28 mouse cellular contexts compared by ENCODE assay signal in genomic region chr17:76535772-76536171, GRCm38 (mm10).
A peak's percentile ranks its signal among the peaks of the same experiment; 100 is the strongest.
DNase-seq lines count a peak whose midpoint lies in the region; ATAC-seq lines count a peak whose summit lies in the region.
"Had no signal": no experiment of that assay in that cellular context is flagged by ENCODE, and none has a peak within 500 bp of the region (broad histone marks: within the 10 kb centered on the region; RNA-seq: fewer than 3 reads in every experiment).

No protein-coding gene starts in this region.

- DNase-seq in intestine, embryonic 14.5 days (ENCODE audit: low spot score): no peak
- peak; percentile 25 for DNase-seq in large intestine, adult 2 months (ENCODE audit: low read depth, low spot score)
- DNase-seq in adrenal gland, adult (ENCODE audit: inconsistent age in 2 of 2, low spot score in 1 of 2): no peak
- no peak for DNase-seq in layer of hippocampus, adult 8-10 months (ENCODE audit: low spot score in 2 of 2)
- DNase-seq: adrenal gland, adult 2 months; adrenal gland, postnatal 10 days; adrenal gland, postnatal 25 days; B cell, adult 2 months; cerebellum, adult 11 months; cerebellum, adult 18-20 months; cerebellum, adult 8-10 months; cerebellum, adult 9-11 months; cerebellum, postnatal 14 days; cerebellum, postnatal 36 days; embryo, embryonic 11 days had no signal

- peak; percentile 81 for ATAC-seq in intestine, embryonic 14.5 days (replicated peaks; ENCODE audit: low FRiP score, low TSS enrichment, low read depth)
- peak; percentile 96 for ATAC-seq in intestine, embryonic 16.5 days
- ATAC-seq: activated CD4-positive, CD25-positive, alpha-beta regulatory T cell, adult 4 months; CD4-positive, CD25-positive, alpha-beta regulatory T cell, adult 4 months; forebrain, embryonic 14.5 days; forebrain, embryonic 16.5 days; Patski had no signal

- no peaks in the 10 kb centered on the region for H3K4me1 ChIP-seq in intestine, embryonic 14.5 days (replicated peaks; ENCODE audit: control insufficient read depth, insufficient read depth, low read length)
- H3K4me1 ChIP-seq in intestine, embryonic 16.5 days (ENCODE audit: control insufficient read depth, insufficient read depth, low read length): no peaks in the 10 kb centered on the region
- H3K4me1 ChIP-seq: embryonic facial prominence, embryonic 13.5 days; embryonic facial prominence, embryonic 15.5 days; forebrain, embryonic 10.5 days; forebrain, embryonic 12.5 days had no signal

- H3K4me3 ChIP-seq in intestine, embryonic 14.5 days (ENCODE audit: low read depth, low read length): no peak overlapping the region
- no peak overlapping the region for H3K4me3 ChIP-seq in intestine, embryonic 16.5 days (ENCODE audit: low read length)
- H3K4me3 ChIP-seq: embryonic facial prominence, embryonic 13.5 days; embryonic facial prominence, embryonic 15.5 days; erythroblast, embryonic 14.5 days; forebrain, embryonic 10.5 days; forebrain, embryonic 12.5 days had no signal

- H3K27ac ChIP-seq in intestine, embryonic 14.5 days (ENCODE audit: low read depth): no peak overlapping the region
- no peak overlapping the region for H3K27ac ChIP-seq in intestine, embryonic 16.5 days (ENCODE audit: low read length)
- H3K27ac ChIP-seq: embryonic facial prominence, embryonic 13.5 days; embryonic facial prominence, embryonic 15.5 days; forebrain, embryonic 10.5 days; forebrain, embryonic 12.5 days had no signal

- no peak overlapping the region for H3K4me2 ChIP-seq in intestine, embryonic 14.5 days (ENCODE audit: low read length)
- no peak overlapping the region for H3K4me2 ChIP-seq in intestine, embryonic 16.5 days (ENCODE audit: low read depth, low read length)
- H3K4me2 ChIP-seq: embryonic facial prominence, embryonic 13.5 days; embryonic facial prominence, embryonic 15.5 days; forebrain, embryonic 12.5 days had no signal

- no peak overlapping the region for H3K9ac ChIP-seq in intestine, embryonic 14.5 days (ENCODE audit: low read length)
- H3K9ac ChIP-seq in intestine, embryonic 16.5 days (ENCODE audit: low read depth, low read length): no peak overlapping the region
- H3K9ac ChIP-seq: embryonic facial prominence, embryonic 13.5 days; embryonic facial prominence, embryonic 15.5 days; forebrain, embryonic 12.5 days had no signal

- no peaks in the 10 kb centered on the region for H3K36me3 ChIP-seq in intestine, embryonic 14.5 days (ENCODE audit: control insufficient read depth, insufficient read depth, low read length)
- no peaks in the 10 kb centered on the region for H3K36me3 ChIP-seq in intestine, embryonic 16.5 days (ENCODE audit: control insufficient read depth, insufficient read depth, low read length)
- H3K36me3 ChIP-seq: embryonic facial prominence, embryonic 13.5 days; embryonic facial prominence, embryonic 15.5 days; forebrain, embryonic 10.5 days; forebrain, embryonic 12.5 days; G1E had no signal

- no peaks in the 10 kb centered on the region for H3K27me3 ChIP-seq in intestine, embryonic 14.5 days (replicated peaks; ENCODE audit: control insufficient read depth, insufficient read depth, low read length)
- no peaks in the 10 kb centered on the region; the same call in 1 of the 2 replicates for H3K27me3 ChIP-seq in intestine, embryonic 16.5 days (replicated peaks; ENCODE audit: control insufficient read depth, insufficient read depth, low read length)
- H3K27me3 ChIP-seq: CH12.LX; embryonic facial prominence, embryonic 13.5 days; embryonic facial prominence, embryonic 15.5 days; forebrain, embryonic 12.5 days; Patski had no signal

- no peaks in the 10 kb centered on the region for H3K9me3 ChIP-seq in intestine, embryonic 14.5 days (ENCODE audit: control insufficient read depth, low read length)
- no peaks in the 10 kb centered on the region for H3K9me3 ChIP-seq in intestine, embryonic 16.5 days (ENCODE audit: control insufficient read depth, low read length)
- H3K9me3 ChIP-seq: embryonic facial prominence, embryonic 13.5 days; embryonic facial prominence, embryonic 15.5 days; forebrain, embryonic 10.5 days; forebrain, embryonic 12.5 days; G1E had no signal
